Mouse (Mus musculus): Measurements from ENCODE around the gene Cilp2. TPM values are rescaled to one million over a fixed set of nuclear protein-coding genes. Genes with fewer than 3 reads are reported as not detected.

Gene Cilp2
- polyA plus RNA-seq, 1 experiment = 0.07 TPM

GRCm38 (mm10) chr8:69877396-69877795 is 10.1 kb downstream of the Cilp2 start:
- WGBS = 87% methylated on average over 4 of the region's 4 CpGs
- DNase-seq (ENCODE audit: low read depth, low spot score) = no peak

GRCm38 (mm10) chr8:69876967-69877366 is 10.5 kb downstream of the Cilp2 start:
- 77% methylated on average over 10 of the region's 10 CpGs for WGBS
- no peak for DNase-seq (ENCODE audit: low read depth, low spot score)

GRCm38 (mm10) chr8:69876097-69876496 is 11.4 kb downstream of the Cilp2 start:
- WGBS = 46% methylated on average over 10 of the region's 10 CpGs

GRCm38 (mm10) chr8:69874654-69875053 is 12.8 kb downstream of the Cilp2 start:
- no peak for DNase-seq (ENCODE audit: low read depth, low spot score)
- WGBS = 76% methylated on average over 13 of the region's 13 CpGs

More at GRCm38 (mm10) chr8:69876097-69876496, 11.4 kb downstream of the Cilp2 start:
- DNase-seq (ENCODE audit: low read depth, low spot score) = no peak

- WGBS = 10% methylated on average over 9 of the region's 9 CpGs
- DNase-seq (ENCODE audit: low read depth, low spot score) = peak; percentile 27
Measured at GRCm38 (mm10) chr8:69874155-69874554, 13.3 kb downstream of the Cilp2 start.

GRCm38 (mm10) chr8:69870907-69871306 is 16.6 kb downstream of the Cilp2 start:
- no peak for DNase-seq (ENCODE audit: low read depth, low spot score)
- 76% methylated on average over 6 of the region's 6 CpGs for WGBS

- WGBS = 78% methylated on average over 11 of the region's 11 CpGs
Measured at GRCm38 (mm10) chr8:69870003-69870765, 17.3 kb downstream of the Cilp2 start.

GRCm38 (mm10) chr8:69867696-69868326 is 19.7 kb downstream of the Cilp2 start:
- no peak for DNase-seq (ENCODE audit: low read depth, low spot score)
- WGBS = 81% methylated on average over 5 of the region's 5 CpGs

More at GRCm38 (mm10) chr8:69870003-69870765, 17.3 kb downstream of the Cilp2 start:
- DNase-seq (ENCODE audit: low read depth, low spot score) = no peak

GRCm38 (mm10) chr8:69864180-69864579 is 23.3 kb downstream of the Cilp2 start:
- WGBS = 51% methylated on average over 5 of the region's 5 CpGs
- no peak for DNase-seq (ENCODE audit: low read depth, low spot score)

GRCm38 (mm10) chr8:69863387-69864020 is 24.0 kb downstream of the Cilp2 start:
- WGBS = 55% methylated on average over 5 of the region's 5 CpGs
- no peak for DNase-seq (ENCODE audit: low read depth, low spot score)

- DNase-seq (ENCODE audit: low read depth, low spot score) = no peak
- 55% methylated on average over 2 of the region's 2 CpGs for WGBS
Measured at GRCm38 (mm10) chr8:69861251-69861650, 26.2 kb downstream of the Cilp2 start.

- WGBS = 61% methylated on average over 4 of the region's 4 CpGs
- no peak for DNase-seq (ENCODE audit: low read depth, low spot score)
Measured at GRCm38 (mm10) chr8:69860807-69861206, 26.7 kb downstream of the Cilp2 start.

- no peak for DNase-seq (ENCODE audit: low read depth, low spot score)
- 89% methylated on average over 10 of the region's 10 CpGs for WGBS
Measured at GRCm38 (mm10) chr8:69853869-69854268, 33.6 kb downstream of the Cilp2 start.

GRCm38 (mm10) chr8:69850926-69851506 is 36.5 kb downstream of the Cilp2 start:
- no peak for DNase-seq (ENCODE audit: low read depth, low spot score)
- WGBS = 79% methylated on average over 7 of the region's 7 CpGs

- no peak for DNase-seq (ENCODE audit: low read depth, low spot score)
- WGBS = 52% methylated on average over 3 of the region's 3 CpGs
Measured at GRCm38 (mm10) chr8:69849899-69850298, 37.6 kb downstream of the Cilp2 start.

- 32% methylated on average over 8 of the region's 8 CpGs for WGBS
Measured at GRCm38 (mm10) chr8:69848951-69849350, 38.5 kb downstream of the Cilp2 start.

GRCm38 (mm10) chr8:69847167-69848065 is 40.1 kb downstream of the Cilp2 start:
- WGBS = 71% methylated on average over 3 of the region's 3 CpGs
- DNase-seq (ENCODE audit: low read depth, low spot score) = no peak

More at GRCm38 (mm10) chr8:69848951-69849350, 38.5 kb downstream of the Cilp2 start:
- peak; percentile 27 for DNase-seq (ENCODE audit: low read depth, low spot score)

- 44% methylated on average over 8 of the region's 8 CpGs for WGBS
Measured at GRCm38 (mm10) chr8:69837057-69837682, 50.3 kb downstream of the Cilp2 start.

More at GRCm38 (mm10) chr8:69837057-69837682, 50.3 kb downstream of the Cilp2 start:
- DNase-seq (ENCODE audit: low read depth, low spot score) = no peak

All from large intestine, adult 2 months (tissue).